Mouse (Mus musculus): ENCODE results near the gene Ifit3b. TPM values are rescaled to one million over a fixed set of nuclear protein-coding genes. Genes with fewer than 3 reads are reported as not detected.

Ifit3b gene
- total and polyA plus RNA-seq, 3 experiments = not detected

GRCm38 (mm10) chr19:34569896-34570476 is 37.8 kb upstream of the Ifit3b start:
- Histone ChIP-seq H3K9ac (ENCODE audit: insufficient read depth, low read depth) (no peak overlapping the region), H3K27ac (ENCODE audit: insufficient read depth, low read depth) (no peak overlapping the region), H3K4me3 (replicated peaks in 1 of 3; ENCODE audit: low read depth in 2 of 3, low read length in 2 of 3, poor library complexity in 1 of 3) (no peak overlapping the region), H3K4me1 (ENCODE audit: control insufficient read depth in 1 of 2, insufficient read depth in 2 of 2) (peaks cover 0 to 24% of the 10 kb centered on the region in 2 experiments; a peak in 2 of 4 replicates), H3K27me3 (replicated peaks) (no peaks in the 10 kb centered on the region), H3K36me3 (replicated peaks in 1 of 2; ENCODE audit: control insufficient read depth in 1 of 2, insufficient read depth in 1 of 2, low read length in 1 of 2) (peaks cover 0 to 21% of the 10 kb centered on the region in 2 experiments), H3K79me2 (replicated peaks; ENCODE audit: control insufficient read depth, extremely low read depth, insufficient read depth, poor library complexity, severe bottlenecking) (no peaks in the 10 kb centered on the region), H3K9me3 (replicated peaks; ENCODE audit: low read length) (no peaks in the 10 kb centered on the region), H3K4me2 (ENCODE audit: insufficient read depth, low read depth, poor library complexity, severe bottlenecking) (no peak overlapping the region)
- TF ChIP-seq IRF4 (IDR thresholded peaks at IDR 0.05; ENCODE audit: low read depth, low read length) = peak; percentile 6; the same call in 1 of the 2 replicates
- TF ChIP-seq BHLHE40 (IDR thresholded peaks at IDR 0.05; ENCODE audit: low read depth, low read length) = 0 out of 2 replicates have a peak, but pooled peaks have one; percentile 29
- TF ChIP-seq SMC3 (IDR thresholded peaks at IDR 0.05; ENCODE audit: low read depth, low read length) = no peak
- peak; percentile 66 for TF ChIP-seq ETS1 (conservative IDR thresholded peaks at IDR 0.05; ENCODE audit: low read depth, low read length)
- no peak for TF ChIP-seq MEF2A (IDR thresholded peaks at IDR 0.05; ENCODE audit: borderline replicate concordance, low read depth, low read length)
- no peak for TF ChIP-seq NELFE (IDR thresholded peaks at IDR 0.05; ENCODE audit: low read depth, low read length)
- TF ChIP-seq EP300 (IDR thresholded peaks at IDR 0.05; ENCODE audit: low read length) = no peak
- dilution Hi-C loops (cut with MboI; ENCODE audit: extremely low pct_ligation_motif_present, extremely low pct_unique_long_range_greater_than_20kb, low sequenced_read_pairs) (no loop called here), in situ Hi-C loops (cut with MboI; ENCODE audit: low pct_ligation_motif_present, low pct_unique_long_range_greater_than_20kb, low sequenced_read_pairs) (no loop called here)
- DNase-seq (ENCODE audit: extremely low read depth) = peak; percentile 31

GRCm38 (mm10) chr19:34571080-34571479 is 36.7 kb upstream of the Ifit3b start:
- in situ Hi-C loops (cut with MboI; ENCODE audit: low pct_ligation_motif_present, low pct_unique_long_range_greater_than_20kb, low sequenced_read_pairs) = no loop called here
- no peak for TF ChIP-seq RAD21 (IDR thresholded peaks at IDR 0.05; ENCODE audit: low read depth, low read length)
- no peak for TF ChIP-seq MYC (IDR thresholded peaks at IDR 0.05; ENCODE audit: low read depth, low read length)
- no peak for TF ChIP-seq GABPA (IDR thresholded peaks at IDR 0.05; ENCODE audit: insufficient replicate concordance, low read depth, low read length)
- TF ChIP-seq IRF4 (IDR thresholded peaks at IDR 0.05; ENCODE audit: low read depth, low read length) = no peak
- no peak for TF ChIP-seq ELF1 (IDR thresholded peaks at IDR 0.05; ENCODE audit: low read depth, low read length)
- TF ChIP-seq PAX5 (IDR thresholded peaks at IDR 0.05; ENCODE audit: low read length) = no peak
- TF ChIP-seq MAFK (IDR thresholded peaks at IDR 0.05; ENCODE audit: insufficient replicate concordance, low read length) = no peak
- TF ChIP-seq KAT2A (IDR thresholded peaks at IDR 0.05; ENCODE audit: insufficient replicate concordance, low read length) = no peak
- no peak for TF ChIP-seq MAZ (IDR thresholded peaks at IDR 0.05; ENCODE audit: low read depth, low read length)
- TF ChIP-seq CTCF (conservative IDR thresholded peaks at IDR 0.05 in 1 of 2, IDR thresholded peaks at IDR 0.05 in 1 of 2; ENCODE audit: low read depth in 2 of 2, low read length in 2 of 2) = no peak
- TF ChIP-seq HCFC1 (IDR thresholded peaks at IDR 0.05; ENCODE audit: low read depth, low read length) = no peak
- TF ChIP-seq NRF1 (IDR thresholded peaks at IDR 0.05; ENCODE audit: low read depth, low read length) = no peak
- H3K4me1 ChIP-seq (ENCODE audit: control insufficient read depth in 1 of 2, insufficient read depth in 2 of 2) = peaks cover 0 to 24% of the 10 kb centered on the region in 2 experiments; a peak in 2 of 4 replicates
- DNase-seq (ENCODE audit: extremely low read depth) = no peak
- H3K36me3 ChIP-seq (replicated peaks in 1 of 2; ENCODE audit: control insufficient read depth in 1 of 2, insufficient read depth in 1 of 2, low read length in 1 of 2) = peaks cover 0 to 23% of the 10 kb centered on the region in 2 experiments
- no peak overlapping the region for H3K9ac ChIP-seq (ENCODE audit: insufficient read depth, low read depth)
- no peak overlapping the region for H3K4me3 ChIP-seq (replicated peaks in 1 of 3; ENCODE audit: low read depth in 2 of 3, low read length in 2 of 3, poor library complexity in 1 of 3)
- H3K27ac ChIP-seq (ENCODE audit: insufficient read depth, low read depth) = no peak overlapping the region
- no peaks in the 10 kb centered on the region for H3K27me3 ChIP-seq (replicated peaks)
- no peaks in the 10 kb centered on the region for H3K9me3 ChIP-seq (replicated peaks; ENCODE audit: low read length)
- H3K4me2 ChIP-seq (ENCODE audit: insufficient read depth, low read depth, poor library complexity, severe bottlenecking) = no peak overlapping the region
- no peaks in the 10 kb centered on the region for H3K79me2 ChIP-seq (replicated peaks; ENCODE audit: control insufficient read depth, extremely low read depth, insufficient read depth, poor library complexity, severe bottlenecking)
- dilution Hi-C loops (cut with MboI; ENCODE audit: extremely low pct_ligation_motif_present, extremely low pct_unique_long_range_greater_than_20kb, low sequenced_read_pairs) = no loop called here

Measured in CH12.LX (cell line).